Mouse (Mus musculus) liver, adult 2 months (tissue): ENCODE results near the gene Orc2. TPM values are rescaled to one million over a fixed set of nuclear protein-coding genes. Genes with fewer than 3 reads are reported as not detected.

Source experiments
- DNase-seq: peaks from one replicate; pipeline ENCODE4 v3.0.0-alpha.2; 2011; ENCODE audit warnings: low read depth, low spot score; ENCODE audit errors: extremely low read depth
- H3K27ac ChIP-seq: fragments of 200-500 bp; replicated peaks from 2 replicates; pipeline ENCODE4 v1.5.1; 2012; ENCODE audit warnings: low read depth, mild to moderate bottlenecking, control low read depth, inconsistent platforms, low read length; ENCODE audit not compliant: insufficient read depth
- H3K27me3 ChIP-seq: fragments of 200-500 bp; 2 replicates; pipeline ENCODE4 v1.6.1; 2012; ENCODE audit warnings: mild to moderate bottlenecking, moderate library complexity, low read length, inconsistent platforms; ENCODE audit not compliant: control insufficient read depth, insufficient read depth
- H3K36me3 ChIP-seq: fragments of 200-500 bp; 2 replicates; pipeline ENCODE4 v1.6.1; 2012; ENCODE audit warnings: low read length, inconsistent platforms; ENCODE audit not compliant: control insufficient read depth, insufficient read depth
- H3K4me1 ChIP-seq: fragments of 200-500 bp; 2 replicates; pipeline ENCODE4 v1.6.1; 2011; ENCODE audit warnings: low read length; ENCODE audit not compliant: control insufficient read depth, insufficient read depth
- H3K4me3 ChIP-seq: fragments of 200-500 bp; 2 replicates; pipeline ENCODE4 v1.5.1; 2011; ENCODE audit warnings: low read depth, mild to moderate bottlenecking, control low read depth, low read length, moderate library complexity; ENCODE audit not compliant: insufficient read depth
- H3K79me2 ChIP-seq: fragments of 200-500 bp; 2 replicates; pipeline ENCODE4 v1.6.1; 2012; ENCODE audit warnings: inconsistent platforms, mild to moderate bottlenecking, low read length, moderate library complexity; ENCODE audit not compliant: control insufficient read depth, insufficient read depth
- H3K9ac ChIP-seq: fragments of 200-500 bp; 2 replicates; pipeline ENCODE4 v1.6.1; 2012; ENCODE audit warnings: low read depth, mild to moderate bottlenecking, control low read depth, inconsistent platforms, low read length
- CTCF ChIP-seq: fragments of 200-500 bp; IDR thresholded peaks from 2 replicates; pipeline ENCODE4 v1.5.1; 2011; ENCODE audit warnings: low read depth, low read length, control low read depth
- POLR2A ChIP-seq: fragments of 200-500 bp; IDR thresholded peaks from 2 replicates; pipeline ENCODE4 v1.6.1; 2011; ENCODE audit warnings: low read length, control low read depth; ENCODE audit not compliant: insufficient read depth; ENCODE audit errors: extremely low read depth
- WGBS: fragments of 180-500 bp; shearing (Covaris S2); methylation state at CpG from one replicate; pipeline ENCODE4 v1.1.7; 2018; 5-methylcytosine and 5-hydroxymethylcytosine counted together
- polyA plus RNA-seq: library from polyadenylated mRNA; depleted of rRNA; stranded (reverse); fragments of >200 nt; gene quantifications from 2 replicates; pipeline ENCODE4 v1.2.3, GENCODE M21; 2012
- total RNA-seq: library from RNA; depleted of rRNA; stranded (reverse); fragments of >200 nt; gene quantifications from 2 replicates; pipeline ENCODE4 v1.2.3, GENCODE M21; 2014

Gene Orc2
- total and polyA plus RNA-seq, 2 experiments: 1.6 to 5.2 TPM

DNA sequence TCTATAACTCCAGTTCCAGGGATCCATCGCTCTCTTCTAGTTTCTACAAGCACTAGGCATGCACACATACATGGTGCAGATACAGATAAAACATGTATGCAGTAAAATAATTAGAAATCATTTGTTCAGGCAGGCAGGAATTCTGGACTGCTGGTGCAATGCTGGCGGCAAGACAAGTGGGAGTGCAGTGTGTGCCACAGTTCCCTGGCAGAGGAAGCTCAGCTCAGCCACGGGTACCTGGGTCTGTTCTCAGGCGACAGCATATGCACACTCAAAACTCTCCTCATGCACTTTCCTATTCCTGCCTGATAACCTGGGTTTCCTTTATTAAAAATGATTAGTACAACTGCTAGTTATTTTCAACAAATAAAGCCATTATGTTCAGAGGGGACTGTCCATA is 39.9 kb downstream of the Orc2 start:
- H3K4me3 ChIP-seq: no peak overlapping the region
- DNase-seq: no peak
- H3K27ac ChIP-seq: no peak overlapping the region
- no peak for TF ChIP-seq POLR2A
- no peak for TF ChIP-seq CTCF
- no peaks in the 10 kb centered on the region for H3K4me1 ChIP-seq
- no peaks in the 10 kb centered on the region for H3K79me2 ChIP-seq
- peaks cover 49% of the 10 kb centered on the region for H3K36me3 ChIP-seq
- H3K27me3 ChIP-seq: no peaks in the 10 kb centered on the region
- H3K9ac ChIP-seq: no peak overlapping the region
- 86% methylated on average over 4 of the region's 4 CpGs for WGBS

DNA sequence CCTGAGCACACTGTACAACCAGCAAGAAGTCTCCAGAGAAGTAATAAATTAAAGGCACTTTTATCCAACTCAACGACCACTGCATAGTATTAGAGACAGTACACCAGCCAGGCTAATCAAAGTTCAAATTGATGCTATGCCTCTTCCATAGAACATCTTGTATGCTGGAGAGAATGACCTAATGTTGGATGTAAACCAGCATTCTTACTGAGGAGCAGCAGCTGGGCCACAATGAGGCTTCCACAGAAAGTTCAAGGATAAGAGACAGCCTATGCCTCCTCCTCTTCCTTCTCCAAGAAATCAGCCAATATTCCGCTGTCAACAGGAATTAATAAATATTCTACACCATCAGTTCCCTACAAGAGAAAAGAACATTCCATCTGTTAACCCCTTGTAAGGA is 41.0 kb downstream of the Orc2 start:
- H3K27ac ChIP-seq: no peak overlapping the region
- H3K27me3 ChIP-seq: no peaks in the 10 kb centered on the region
- H3K9ac ChIP-seq: no peak overlapping the region
- H3K4me3 ChIP-seq: no peak overlapping the region
- no peaks in the 10 kb centered on the region for H3K79me2 ChIP-seq
- WGBS: 85% methylated on average over 2 of the region's 2 CpGs
- H3K4me1 ChIP-seq: no peaks in the 10 kb centered on the region
- peaks cover 39% of the 10 kb centered on the region for H3K36me3 ChIP-seq
- no peak for TF ChIP-seq CTCF
- TF ChIP-seq POLR2A: no peak
- no peak for DNase-seq

DNA sequence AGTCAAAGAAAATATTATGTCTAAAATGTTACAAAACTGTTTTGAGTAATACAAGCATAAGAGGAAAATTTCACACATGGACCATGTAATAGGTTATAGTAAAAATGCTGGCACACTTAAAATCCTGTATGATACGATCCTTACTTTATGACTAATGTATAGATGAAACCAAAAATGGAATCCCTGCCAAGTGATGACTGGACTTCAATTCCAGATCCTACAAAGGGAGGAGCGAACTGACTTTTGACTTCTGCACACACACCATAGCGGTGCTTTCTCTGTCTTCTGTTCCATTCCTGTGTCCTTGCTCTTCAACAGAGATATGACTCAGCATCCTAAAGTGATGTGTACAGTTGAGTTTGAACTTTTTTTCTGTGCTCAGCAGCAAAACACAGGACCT is 44.3 kb downstream of the Orc2 start:
- Histone ChIP-seq H3K36me3 (peaks cover 36% of the 10 kb centered on the region), H3K79me2 (no peaks in the 10 kb centered on the region), H3K4me1 (no peaks in the 10 kb centered on the region), H3K4me3 (no peak overlapping the region), H3K27me3 (no peaks in the 10 kb centered on the region), H3K9ac (no peak overlapping the region), H3K27ac (no peak overlapping the region)
- DNase-seq: no peak
- TF ChIP-seq POLR2A (no peak), CTCF (no peak)
- WGBS: 87% methylated on average over 3 of the region's 3 CpGs

DNA sequence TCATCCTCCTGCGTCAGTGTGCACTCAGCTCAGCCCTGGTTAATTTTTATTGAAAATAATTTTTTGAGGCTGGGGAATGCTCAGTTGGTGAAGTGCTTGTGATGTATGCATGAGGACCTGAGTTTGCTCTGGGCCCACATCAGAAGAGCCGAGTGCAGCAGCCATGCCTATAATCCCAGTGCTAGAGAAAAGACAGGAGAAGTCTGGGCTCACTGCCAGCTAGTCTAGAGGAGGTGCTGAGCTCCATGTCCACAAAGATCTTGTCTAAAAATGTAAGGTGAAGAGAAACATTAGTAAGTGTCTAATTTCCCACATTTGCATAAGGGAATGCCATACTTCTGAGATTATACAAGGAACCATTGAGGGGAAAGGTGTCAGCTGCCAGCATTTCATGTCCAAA is 46.0 kb downstream of the Orc2 start:
- no peak for TF ChIP-seq CTCF
- TF ChIP-seq POLR2A: no peak
- WGBS: 76% methylated on average over 2 of the region's 2 CpGs

DNA sequence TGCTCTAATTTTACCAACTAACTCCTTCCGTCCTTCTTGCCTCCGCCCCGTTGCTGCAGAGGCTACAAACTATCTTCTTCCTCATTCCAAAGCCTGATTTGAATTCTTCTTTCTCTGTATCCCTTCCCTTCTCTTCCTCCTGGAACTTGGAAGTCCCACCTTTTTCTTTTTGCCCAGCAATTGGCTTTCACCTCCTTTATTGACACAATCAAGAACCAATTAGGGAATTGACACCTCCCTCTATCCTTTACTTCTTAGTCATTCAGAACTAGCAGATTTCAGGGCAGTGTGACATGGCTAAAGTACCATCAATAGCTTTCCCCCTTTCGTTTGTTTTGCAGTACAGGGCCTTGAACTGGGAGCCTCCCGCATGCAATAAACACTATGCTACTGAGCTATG is 46.7 kb downstream of the Orc2 start:
- no peaks in the 10 kb centered on the region for H3K79me2 ChIP-seq
- H3K27ac ChIP-seq: no peak overlapping the region
- no peaks in the 10 kb centered on the region for H3K27me3 ChIP-seq
- TF ChIP-seq POLR2A (no peak), CTCF (no peak)
- H3K9ac ChIP-seq: no peak overlapping the region
- H3K36me3 ChIP-seq: peaks cover 31% of the 10 kb centered on the region
- peak; percentile 9 for DNase-seq
- no peak overlapping the region for H3K4me3 ChIP-seq
- no peaks in the 10 kb centered on the region for H3K4me1 ChIP-seq
- 85% methylated on average over 5 of the region's 5 CpGs for WGBS

More for the DNA sequence above, 46.0 kb downstream of the Orc2 start:
- Histone ChIP-seq H3K4me1 (no peaks in the 10 kb centered on the region), H3K79me2 (no peaks in the 10 kb centered on the region), H3K9ac (no peak overlapping the region), H3K4me3 (no peak overlapping the region), H3K36me3 (peaks cover 33% of the 10 kb centered on the region), H3K27ac (no peak overlapping the region), H3K27me3 (no peaks in the 10 kb centered on the region)
- DNase-seq: no peak

DNA sequence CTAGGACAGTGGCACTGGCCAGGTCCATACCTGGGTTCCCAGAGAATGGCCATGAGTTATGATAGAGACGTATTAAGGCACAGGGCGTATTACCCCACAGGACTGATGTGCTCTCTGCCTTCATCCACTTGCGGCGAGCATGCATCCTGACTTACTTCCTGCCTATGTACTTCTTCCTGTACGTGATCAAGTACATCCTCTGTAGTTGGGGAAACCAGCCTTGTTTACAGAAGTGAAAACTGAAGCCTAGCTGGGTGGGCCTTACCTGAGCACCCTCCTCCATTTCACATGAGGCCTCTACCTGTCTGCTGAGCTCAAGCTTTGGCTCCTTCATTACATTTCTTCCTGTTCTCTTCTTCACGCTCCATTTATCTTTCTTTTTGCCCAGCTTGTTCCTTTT is 50.6 kb downstream of the Orc2 start:
- Histone ChIP-seq H3K27ac (no peak overlapping the region), H3K9ac (no peak overlapping the region), H3K79me2 (no peaks in the 10 kb centered on the region), H3K4me1 (no peaks in the 10 kb centered on the region), H3K27me3 (no peaks in the 10 kb centered on the region), H3K4me3 (no peak overlapping the region), H3K36me3 (peaks cover 20% of the 10 kb centered on the region)
- WGBS: 85% methylated on average over 6 of the region's 6 CpGs
- DNase-seq: no peak
- no peak for TF ChIP-seq CTCF
- no peak for TF ChIP-seq POLR2A
